Mouse (Mus musculus): ENCODE measurements around the gene Ptgis. TPM values are rescaled to one million over a fixed set of nuclear protein-coding genes. Genes with fewer than 3 reads are reported as not detected.

Gene Ptgis
- polyA plus RNA-seq, 1 experiment from 2014 or later, result 20.4 TPM

DNA sequence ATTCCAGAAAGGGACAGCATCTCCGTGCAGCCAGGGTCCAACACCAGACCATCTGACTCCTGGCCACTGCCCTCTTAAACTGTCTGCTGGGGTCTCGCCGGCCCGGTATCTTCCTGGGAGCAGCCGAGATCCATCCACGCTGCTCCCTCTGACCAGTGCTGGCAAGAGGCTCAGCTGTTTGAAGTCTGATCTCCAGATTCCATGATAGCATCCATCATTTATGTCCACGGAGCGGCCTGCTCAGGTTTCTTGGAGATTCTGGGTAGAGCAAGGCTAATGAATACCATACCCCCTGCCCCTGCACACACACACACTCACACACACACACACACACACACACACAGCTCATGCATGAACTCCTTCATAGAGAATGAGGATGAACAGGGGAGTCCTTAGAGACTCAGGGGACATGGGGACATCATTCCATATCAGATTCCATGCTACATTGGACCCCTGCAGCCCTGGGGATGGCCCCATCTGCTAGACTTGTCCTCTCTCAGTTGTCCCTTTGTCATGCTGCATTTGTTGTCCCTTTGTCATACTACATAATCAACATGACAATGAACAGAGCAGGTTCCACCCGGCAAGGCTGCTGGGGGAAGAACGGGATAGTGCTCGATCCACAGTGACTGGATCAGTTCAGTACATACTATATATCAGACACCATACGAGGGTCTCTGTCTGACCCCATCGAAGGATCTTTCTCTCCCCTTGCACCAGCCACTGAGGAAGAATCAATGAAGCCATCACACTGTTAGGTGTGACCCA, 41.6 kb downstream of the Ptgis start:
- Histone ChIP-seq H3K27me3 (ENCODE audit: control insufficient read depth, insufficient read depth, low read length) (peaks cover 8% of the 10 kb centered on the region; the same call in 1 of the 2 replicates), H3K9me3 (replicated peaks; ENCODE audit: control insufficient read depth, low read length) (peaks cover 3% of the 10 kb centered on the region; the same call in 1 of the 2 replicates), H3K36me3 (ENCODE audit: control insufficient read depth, insufficient read depth) (no peaks in the 10 kb centered on the region), H3K27ac (ENCODE audit: low read length) (no peak overlapping the region), H3K4me3 (ENCODE audit: low read length) (no peak overlapping the region), H3K9ac (ENCODE audit: low read length) (no peak overlapping the region), H3K4me2 (ENCODE audit: low read depth, low read length) (no peak overlapping the region), H3K4me1 (ENCODE audit: control insufficient read depth, insufficient read depth, low read length) (no peaks in the 10 kb centered on the region)
- 57% methylated on average over 13 of the region's 13 CpGs for WGBS
- ATAC-seq (replicated peaks; ENCODE audit: extremely low read depth, insufficient read depth, low FRiP score), result no peak

DNA sequence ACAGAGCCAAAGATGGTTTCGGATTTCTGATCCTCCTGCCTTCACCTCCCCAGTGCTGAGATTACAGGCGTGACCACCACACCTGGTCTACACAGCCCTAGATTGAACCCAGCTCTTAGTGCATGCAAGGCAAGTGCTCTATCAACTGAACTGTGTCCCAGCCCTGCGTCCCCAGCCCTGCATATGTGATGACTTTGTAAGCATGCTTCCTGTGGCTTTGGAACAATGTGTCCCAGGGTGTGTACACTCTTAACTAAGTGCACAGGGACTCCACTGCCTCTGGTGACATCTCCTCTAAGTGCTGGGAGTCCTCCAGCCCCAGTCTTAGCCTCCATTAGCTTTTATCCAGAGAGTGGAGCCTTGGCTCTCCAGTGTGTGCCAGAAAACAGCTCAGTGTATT, 47.0 kb downstream of the Ptgis start:
- H3K4me2 ChIP-seq (ENCODE audit: low read depth, low read length), result no peak overlapping the region
- H3K36me3 ChIP-seq (ENCODE audit: control insufficient read depth, insufficient read depth), result no peaks in the 10 kb centered on the region
- H3K9me3 ChIP-seq (replicated peaks; ENCODE audit: control insufficient read depth, low read length), result peaks cover 5% of the 10 kb centered on the region; the same call in 1 of the 2 replicates
- 72% methylated on average over 3 of the region's 3 CpGs for WGBS
- H3K27me3 ChIP-seq (ENCODE audit: control insufficient read depth, insufficient read depth, low read length), result peaks cover 26% of the 10 kb centered on the region
- ATAC-seq (replicated peaks; ENCODE audit: extremely low read depth, insufficient read depth, low FRiP score), result no peak
- H3K9ac ChIP-seq (ENCODE audit: low read length), result no peak overlapping the region
- no peak overlapping the region for H3K4me3 ChIP-seq (ENCODE audit: low read length)
- H3K27ac ChIP-seq (ENCODE audit: low read length), result no peak overlapping the region
- H3K4me1 ChIP-seq (ENCODE audit: control insufficient read depth, insufficient read depth, low read length), result peaks cover 6% of the 10 kb centered on the region

DNA sequence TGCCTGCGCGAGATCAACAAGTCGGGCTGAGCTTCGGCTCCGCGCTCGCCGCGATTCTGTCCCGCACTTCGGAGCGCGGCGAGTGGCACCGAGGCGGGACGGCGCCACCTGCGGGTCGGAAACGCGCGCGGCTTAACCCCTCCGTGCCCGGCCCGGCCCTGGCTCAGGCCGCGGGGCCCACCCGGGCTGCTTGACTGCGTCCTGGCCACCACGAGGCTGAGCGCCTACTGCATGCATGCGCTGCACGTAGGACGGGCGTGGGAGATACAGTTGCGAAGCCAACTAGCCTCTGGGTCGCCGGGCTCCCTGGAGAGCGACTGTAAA, 50.4 kb downstream of the Ptgis start, which contains the start of gene Kcnb1:
Gene Kcnb1, minus strand, starts transcription at position 80 of the 324 bp plus-strand sequence.
- Histone ChIP-seq H3K4me2 (ENCODE audit: low read depth, low read length) (peak within 1 kb of the TSS; percentile 87), H3K27me3 (ENCODE audit: control insufficient read depth, insufficient read depth, low read length) (peaks cover 54% of the 10 kb centered on the region), H3K9me3 (replicated peaks; ENCODE audit: control insufficient read depth, low read length) (peaks cover 5% of the 10 kb centered on the region; the same call in 1 of the 2 replicates), H3K4me1 (ENCODE audit: control insufficient read depth, insufficient read depth, low read length) (peaks cover 6% of the 10 kb centered on the region), H3K4me3 (ENCODE audit: low read length) (peak within 1 kb of the TSS; percentile 58), H3K9ac (ENCODE audit: low read length) (peak within 1 kb of the TSS; percentile 65), H3K27ac (ENCODE audit: low read length) (no peak within 1 kb of the TSS), H3K36me3 (ENCODE audit: control insufficient read depth, insufficient read depth) (no peaks in the 10 kb centered on the region)
- WGBS, result under 1% methylated on average over 41 of the region's 41 CpGs
- ATAC-seq (replicated peaks; ENCODE audit: extremely low read depth, insufficient read depth, low FRiP score), result peak; percentile 32; the same call in 1 of the 2 replicates

DNA sequence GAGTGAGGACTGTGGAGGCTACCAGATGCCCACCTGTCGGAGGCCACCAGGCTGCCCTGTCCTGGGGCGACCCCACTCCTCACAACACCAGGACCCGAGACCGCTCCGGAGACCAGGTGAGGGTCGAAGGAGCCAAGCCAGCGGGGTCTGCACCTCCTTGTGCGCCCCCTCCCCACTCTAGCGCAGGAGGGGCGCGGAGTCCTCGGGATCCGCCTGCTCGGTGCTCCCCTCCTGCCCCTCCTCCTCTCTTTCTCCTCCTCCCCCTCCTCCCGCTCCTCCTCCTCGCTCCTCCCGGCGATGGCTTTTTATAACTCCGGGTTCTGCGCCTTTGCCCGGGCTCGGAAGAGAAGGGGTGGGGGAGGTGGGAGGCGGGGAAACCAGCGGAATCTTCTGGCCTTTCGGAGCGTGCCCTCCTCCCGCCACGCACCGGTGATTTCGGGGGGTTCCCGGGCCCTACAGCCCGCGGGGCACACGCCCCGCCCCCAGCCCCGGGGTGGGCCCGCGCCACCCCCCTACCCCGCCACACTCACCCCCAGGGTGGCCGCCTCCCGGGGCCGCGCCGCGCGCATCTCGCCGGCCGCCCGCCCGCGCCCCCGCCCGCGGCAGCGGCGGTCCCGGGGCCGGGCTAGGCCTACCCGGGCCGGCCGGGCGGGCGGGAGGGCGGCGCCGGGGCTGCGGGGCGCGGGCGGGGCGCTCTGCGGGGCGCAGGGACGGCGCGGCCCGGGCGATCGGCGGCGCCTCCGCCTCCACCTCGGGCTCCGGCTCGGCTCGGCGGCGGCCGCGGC, 50.9 kb downstream of the Ptgis start:
- peak overlapping the region; percentile 87 for H3K4me2 ChIP-seq (ENCODE audit: low read depth, low read length)
- H3K9me3 ChIP-seq (replicated peaks; ENCODE audit: control insufficient read depth, low read length), result peaks cover 5% of the 10 kb centered on the region; the same call in 1 of the 2 replicates
- peaks cover 54% of the 10 kb centered on the region for H3K27me3 ChIP-seq (ENCODE audit: control insufficient read depth, insufficient read depth, low read length)
- peak; percentile 37 for ATAC-seq (replicated peaks; ENCODE audit: extremely low read depth, insufficient read depth, low FRiP score)
- peak overlapping the region; percentile 58 for H3K4me3 ChIP-seq (ENCODE audit: low read length)
- 3% methylated on average over 46 of the region's 91 CpGs for WGBS
- peak overlapping the region; percentile 65 for H3K9ac ChIP-seq (ENCODE audit: low read length)
- H3K36me3 ChIP-seq (ENCODE audit: control insufficient read depth, insufficient read depth), result no peaks in the 10 kb centered on the region
- peaks cover 6% of the 10 kb centered on the region for H3K4me1 ChIP-seq (ENCODE audit: control insufficient read depth, insufficient read depth, low read length)
- no peak overlapping the region for H3K27ac ChIP-seq (ENCODE audit: low read length)

DNA sequence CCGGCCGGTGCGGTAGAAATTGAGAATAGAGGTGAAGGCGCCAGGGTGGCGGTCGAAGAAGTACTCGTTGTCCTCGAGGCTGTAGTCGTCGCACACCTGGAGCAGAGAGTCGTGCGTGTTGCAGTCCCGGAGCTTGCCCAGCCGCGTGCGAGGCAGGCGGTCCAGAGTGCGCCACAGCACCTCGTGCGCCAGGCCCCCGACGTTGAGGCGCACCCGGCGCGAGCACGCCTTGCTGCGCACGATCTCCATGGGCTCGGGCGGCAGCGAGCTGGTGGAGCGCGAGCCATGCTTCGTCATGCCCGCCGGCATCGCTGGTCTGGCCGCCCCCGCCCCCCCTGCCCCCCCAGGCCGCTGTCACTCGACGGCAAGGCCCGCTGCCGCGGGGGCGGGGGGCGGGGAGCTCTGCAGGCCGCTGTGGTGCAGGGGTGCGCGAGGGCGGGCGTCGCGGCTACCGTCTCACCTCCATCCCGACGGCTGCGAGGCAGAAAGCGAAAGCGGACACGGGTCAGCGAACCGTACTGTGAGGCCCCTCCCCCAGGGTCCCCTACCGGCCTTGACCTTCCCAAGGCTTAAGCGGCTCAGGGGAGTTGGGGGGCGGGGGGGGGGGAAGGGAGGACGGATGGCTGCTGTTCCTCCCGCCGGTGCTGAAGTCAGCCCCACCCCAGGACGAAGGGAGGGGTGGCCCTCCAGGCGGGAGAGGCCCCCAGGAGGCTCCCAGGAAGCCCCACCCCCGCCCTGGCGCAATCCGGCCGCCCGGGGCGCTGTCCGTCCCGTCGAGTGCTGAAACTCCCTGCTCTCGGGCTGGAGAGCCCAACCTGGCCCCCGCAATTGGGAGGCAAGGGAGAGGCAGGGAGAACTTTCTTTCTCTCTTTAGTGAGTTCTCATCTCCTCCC, 51.8 kb downstream of the Ptgis start:
- WGBS, result 13% methylated on average over 67 of the region's 83 CpGs
- no peak overlapping the region for H3K27ac ChIP-seq (ENCODE audit: low read length)

DNA sequence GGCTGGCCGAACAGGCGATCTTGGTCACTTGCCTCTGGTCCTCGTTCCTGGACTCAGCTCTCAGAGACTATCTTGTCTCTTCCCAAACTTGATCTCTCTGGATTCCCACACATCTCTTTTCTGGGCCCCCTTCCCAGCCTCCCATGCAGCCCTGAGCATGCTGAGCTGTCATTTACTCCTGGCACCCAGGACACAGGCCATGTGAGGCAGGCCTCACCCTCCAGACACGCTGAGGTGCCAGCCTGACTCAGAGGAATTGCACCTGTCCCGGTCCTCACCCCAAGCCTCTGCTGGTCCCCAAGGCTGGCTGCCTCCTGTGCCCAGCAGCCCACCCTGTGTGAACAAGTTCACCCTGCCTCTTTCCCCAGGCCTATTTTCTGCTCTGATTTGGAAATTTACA, 53.3 kb downstream of the Ptgis start:
- Histone ChIP-seq H3K27ac (ENCODE audit: low read length) (no peak overlapping the region), H3K9ac (ENCODE audit: low read length) (no peak overlapping the region), H3K27me3 (ENCODE audit: control insufficient read depth, insufficient read depth, low read length) (peaks cover 54% of the 10 kb centered on the region), H3K36me3 (ENCODE audit: control insufficient read depth, insufficient read depth) (peaks cover 4% of the 10 kb centered on the region), H3K9me3 (replicated peaks; ENCODE audit: control insufficient read depth, low read length) (0 out of 2 replicates have a peak, but pooled peaks cover 2% of the 10 kb centered on the region), H3K4me2 (ENCODE audit: low read depth, low read length) (no peak overlapping the region), H3K4me1 (ENCODE audit: control insufficient read depth, insufficient read depth, low read length) (peaks cover 6% of the 10 kb centered on the region), H3K4me3 (ENCODE audit: low read length) (no peak overlapping the region)
- 87% methylated on average over 5 of the region's 5 CpGs for WGBS
- no peak for ATAC-seq (replicated peaks; ENCODE audit: extremely low read depth, insufficient read depth, low FRiP score)

More for the DNA sequence above, 51.8 kb downstream of the Ptgis start:
- Histone ChIP-seq H3K9ac (ENCODE audit: low read length) (0 out of 2 replicates have a peak overlapping the region, but pooled peaks have one; percentile 3), H3K4me1 (ENCODE audit: control insufficient read depth, insufficient read depth, low read length) (peaks cover 6% of the 10 kb centered on the region), H3K4me2 (ENCODE audit: low read depth, low read length) (peak overlapping the region; percentile 87), H3K4me3 (ENCODE audit: low read length) (peak overlapping the region; percentile 58), H3K9me3 (replicated peaks; ENCODE audit: control insufficient read depth, low read length) (no peaks in the 10 kb centered on the region), H3K27me3 (ENCODE audit: control insufficient read depth, insufficient read depth, low read length) (peaks cover 54% of the 10 kb centered on the region), H3K36me3 (ENCODE audit: control insufficient read depth, insufficient read depth) (no peaks in the 10 kb centered on the region)
- peak; percentile 78 for ATAC-seq (replicated peaks; ENCODE audit: extremely low read depth, insufficient read depth, low FRiP score)

DNA sequence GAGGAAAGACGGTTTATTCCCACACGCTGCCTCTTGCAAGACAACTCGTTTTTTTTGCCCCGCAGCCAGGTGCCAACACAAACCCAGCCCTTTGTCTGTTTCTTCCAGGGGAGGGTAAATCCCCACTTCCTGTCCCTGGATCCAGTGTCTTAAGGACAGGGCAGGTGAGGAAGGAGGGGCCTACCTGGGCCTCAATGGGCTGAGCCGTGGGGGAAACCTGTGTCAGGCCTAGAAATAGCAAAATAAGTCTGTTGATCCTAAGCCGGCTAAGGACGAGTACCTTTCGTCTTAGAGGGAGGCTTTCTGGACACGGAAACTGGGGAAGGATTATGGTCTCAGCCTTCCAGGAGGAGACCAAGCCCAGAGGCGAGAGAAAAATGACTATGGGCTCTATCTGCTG, 53.9 kb downstream of the Ptgis start:
- H3K9me3 ChIP-seq (replicated peaks; ENCODE audit: control insufficient read depth, low read length), result 0 out of 2 replicates have a peak, but pooled peaks cover 2% of the 10 kb centered on the region
- H3K27ac ChIP-seq (ENCODE audit: low read length), result no peak overlapping the region
- H3K4me1 ChIP-seq (ENCODE audit: control insufficient read depth, insufficient read depth, low read length), result peaks cover 6% of the 10 kb centered on the region
- 47% methylated on average over 10 of the region's 10 CpGs for WGBS
- peaks cover 48% of the 10 kb centered on the region for H3K27me3 ChIP-seq (ENCODE audit: control insufficient read depth, insufficient read depth, low read length)
- no peak for ATAC-seq (replicated peaks; ENCODE audit: extremely low read depth, insufficient read depth, low FRiP score)
- peaks cover 4% of the 10 kb centered on the region for H3K36me3 ChIP-seq (ENCODE audit: control insufficient read depth, insufficient read depth)
- no peak overlapping the region for H3K9ac ChIP-seq (ENCODE audit: low read length)
- no peak overlapping the region for H3K4me3 ChIP-seq (ENCODE audit: low read length)
- H3K4me2 ChIP-seq (ENCODE audit: low read depth, low read length), result no peak overlapping the region

DNA sequence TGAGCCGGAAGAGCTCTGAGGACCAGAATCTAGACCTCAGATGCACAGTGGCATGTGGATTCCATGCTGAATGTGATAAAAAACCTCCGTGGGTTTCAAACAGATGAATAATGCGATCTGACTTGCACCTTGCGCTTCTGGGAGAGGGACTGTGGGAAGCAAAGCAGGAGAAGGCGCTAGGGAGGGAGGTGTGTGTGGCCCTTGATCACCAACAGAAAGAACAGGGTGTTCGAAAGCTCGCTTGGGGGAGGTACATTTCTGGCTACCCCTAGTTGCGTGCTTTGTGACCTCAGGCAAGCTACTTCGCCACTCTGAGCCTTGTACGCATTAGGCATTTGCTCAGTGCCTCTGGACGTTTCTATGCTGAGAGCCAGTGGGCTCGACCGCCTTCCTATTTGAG, 54.4 kb downstream of the Ptgis start:
- no peak overlapping the region for H3K4me3 ChIP-seq (ENCODE audit: low read length)
- no peak overlapping the region for H3K9ac ChIP-seq (ENCODE audit: low read length)
- peaks cover 42% of the 10 kb centered on the region for H3K27me3 ChIP-seq (ENCODE audit: control insufficient read depth, insufficient read depth, low read length)
- 0 out of 2 replicates have a peak, but pooled peaks cover 2% of the 10 kb centered on the region for H3K9me3 ChIP-seq (replicated peaks; ENCODE audit: control insufficient read depth, low read length)
- 52% methylated on average over 13 of the region's 13 CpGs for WGBS
- H3K36me3 ChIP-seq (ENCODE audit: control insufficient read depth, insufficient read depth), result peaks cover 4% of the 10 kb centered on the region
- no peak for ATAC-seq (replicated peaks; ENCODE audit: extremely low read depth, insufficient read depth, low FRiP score)
- H3K4me2 ChIP-seq (ENCODE audit: low read depth, low read length), result no peak overlapping the region
- peaks cover 6% of the 10 kb centered on the region for H3K4me1 ChIP-seq (ENCODE audit: control insufficient read depth, insufficient read depth, low read length)
- no peak overlapping the region for H3K27ac ChIP-seq (ENCODE audit: low read length)
